Mouse (Mus musculus) CD4-positive, CD25-positive, alpha-beta regulatory T cell, adult 2 months (primary cell): ENCODE data around the gene Klf5.

Experiments
- DNase-seq: peaks from one replicate; pipeline ENCODE4 v3.0.0-alpha.2; 2012; ENCODE audit warnings: low read depth, low spot score

Klf5 gene

GRCm38 (mm10) chr14:99309606-99310005 lies 11.1 kb downstream of the Klf5 start:
- DNase-seq: no peak

DNA sequence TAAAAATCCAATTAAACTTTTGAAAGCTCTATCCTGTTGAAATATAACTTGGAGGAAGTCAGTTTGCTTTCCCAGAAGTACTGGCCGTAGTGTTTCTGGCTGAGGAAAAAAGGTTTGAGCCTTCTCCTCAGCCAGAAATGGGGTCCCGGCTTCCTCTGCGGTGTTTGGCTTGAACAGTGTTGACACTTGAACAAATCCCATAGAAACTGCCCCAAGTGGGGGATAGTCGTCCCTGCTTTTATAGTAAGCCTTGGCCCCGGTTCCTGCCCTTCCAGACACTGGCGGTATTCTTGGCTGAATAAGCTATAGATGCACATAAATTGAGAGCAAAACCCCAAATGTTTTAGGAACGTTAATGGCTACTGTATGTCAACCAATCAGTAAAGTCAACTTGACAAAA lies 11.9 kb downstream of the Klf5 start:
- no peak for DNase-seq

- no peak for DNase-seq
These were observed 14.6 kb downstream of the Klf5 start for GRCm38 (mm10) chr14:99313062-99313461.

DNA sequence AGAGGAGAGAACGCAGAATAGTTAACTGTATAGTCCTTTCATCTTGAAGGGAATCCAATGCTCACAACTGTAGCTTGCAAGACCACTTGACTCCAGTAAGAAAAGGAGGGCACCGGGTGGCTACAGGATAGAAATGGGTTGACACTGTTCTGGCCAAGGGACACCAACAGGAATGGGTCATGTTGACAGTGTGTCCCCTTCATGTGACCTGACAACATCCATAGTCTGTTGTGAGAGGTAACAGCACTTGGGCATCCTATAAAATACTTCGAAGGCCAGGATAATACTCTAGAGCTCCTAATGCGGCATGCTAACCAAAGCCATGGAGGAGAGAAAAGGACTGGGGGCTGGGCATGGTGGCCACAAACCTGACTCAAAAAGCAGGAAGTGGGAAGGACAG lies 17.8 kb downstream of the Klf5 start:
- DNase-seq: no peak

DNA sequence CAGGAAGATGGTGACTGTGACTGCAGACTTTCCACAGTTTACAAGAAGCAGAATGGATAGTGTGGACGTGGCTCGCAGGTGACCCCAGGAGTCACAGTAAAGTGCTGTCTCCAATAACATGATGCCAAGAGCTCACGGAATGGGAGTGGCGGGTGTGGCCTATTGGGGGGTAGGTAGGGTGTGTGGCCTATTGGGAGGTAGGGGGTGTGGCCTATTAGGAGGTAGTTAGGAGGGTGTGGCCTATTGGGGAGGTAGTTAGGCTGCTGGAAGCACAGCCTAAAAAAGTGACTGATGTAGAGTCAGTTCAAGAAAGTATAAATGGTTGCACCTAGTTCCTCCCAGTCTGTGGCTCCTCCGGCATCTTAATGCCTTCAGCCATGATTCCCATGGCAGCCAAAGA lies 22.2 kb downstream of the Klf5 start:
- no peak for DNase-seq

DNA sequence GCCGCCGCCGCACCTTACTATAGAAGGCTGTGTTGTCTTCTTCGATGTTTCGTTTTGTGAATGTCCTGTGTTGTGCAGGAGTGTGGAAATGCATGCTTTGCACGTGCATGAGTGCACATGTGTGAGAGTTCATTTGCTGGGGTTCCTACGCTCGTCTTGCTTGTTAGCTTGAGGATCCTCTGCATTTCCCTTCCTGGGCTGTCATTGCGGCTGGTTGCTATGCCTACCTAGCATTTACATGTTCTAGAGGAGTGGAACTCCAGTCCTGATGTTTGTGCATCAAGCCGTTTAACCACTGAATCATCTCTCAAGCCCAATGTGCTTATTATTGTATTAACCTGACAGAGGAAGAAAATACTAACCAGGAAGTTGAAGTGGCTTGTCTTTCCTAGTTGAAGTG lies 24.9 kb downstream of the Klf5 start:
- no peak for DNase-seq

GRCm38 (mm10) chr14:99324523-99324922 lies 26.0 kb downstream of the Klf5 start:
- DNase-seq: peak; percentile 18

DNA sequence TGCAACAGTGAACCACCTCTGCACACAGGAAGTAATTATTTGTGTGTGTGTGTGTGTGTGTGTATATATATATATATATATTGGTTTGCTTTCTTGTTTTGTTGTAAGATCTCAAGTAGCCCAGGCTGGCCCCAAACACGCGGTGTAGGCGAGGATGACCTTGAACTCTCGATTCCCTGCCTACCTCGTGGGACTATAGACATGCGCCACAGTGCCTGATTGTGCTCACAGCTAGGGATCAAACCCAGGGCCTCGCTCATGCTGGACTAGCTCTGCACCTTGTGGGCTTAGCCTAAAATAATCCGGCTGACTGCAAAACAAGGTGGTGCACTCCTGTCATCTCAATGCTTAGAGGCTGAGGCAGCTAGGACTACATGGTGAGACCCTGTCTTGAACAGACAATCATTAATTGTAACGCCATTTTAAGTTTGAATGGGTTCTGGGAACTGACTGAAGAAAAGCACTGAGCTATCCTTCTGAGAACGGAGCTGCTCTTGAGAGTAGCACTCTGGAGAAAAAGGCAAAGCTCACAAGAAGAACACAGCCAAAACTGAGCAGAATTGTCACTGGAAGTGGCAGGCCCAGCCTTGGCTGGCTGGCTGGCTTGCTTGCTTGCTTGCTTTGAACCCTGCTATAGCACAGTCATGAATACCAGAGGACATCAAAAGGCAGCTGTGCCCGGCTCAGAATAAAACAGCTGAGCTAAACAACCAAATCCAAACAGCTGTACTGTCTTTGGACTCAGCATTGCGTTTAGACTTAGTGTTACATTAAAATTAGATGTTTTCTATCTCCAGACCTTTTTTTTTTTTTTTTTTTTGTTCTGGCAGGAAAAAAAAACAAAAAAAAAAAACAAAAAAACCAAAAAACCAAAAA lies 27.3 kb downstream of the Klf5 start:
- DNase-seq: no peak

DNA sequence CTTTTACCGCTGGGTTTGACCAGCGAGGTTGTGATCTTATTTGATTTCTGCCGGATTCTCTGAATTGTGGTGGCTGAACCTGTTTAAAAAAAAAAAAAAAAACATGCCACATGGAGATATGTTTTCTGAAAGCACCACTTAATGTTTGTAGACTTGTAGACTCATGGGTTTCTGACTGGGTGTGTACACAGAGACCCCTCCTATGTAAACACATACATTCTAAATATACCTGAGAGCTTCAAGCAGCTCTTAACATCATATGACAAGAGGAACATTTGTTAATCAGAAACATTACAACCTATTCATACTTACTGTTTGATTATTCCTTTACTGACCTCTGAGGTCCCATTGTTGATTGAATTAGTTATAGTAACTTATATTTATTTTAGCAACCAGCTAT lies 38.1 kb downstream of the Klf5 start:
- no peak for DNase-seq

DNA sequence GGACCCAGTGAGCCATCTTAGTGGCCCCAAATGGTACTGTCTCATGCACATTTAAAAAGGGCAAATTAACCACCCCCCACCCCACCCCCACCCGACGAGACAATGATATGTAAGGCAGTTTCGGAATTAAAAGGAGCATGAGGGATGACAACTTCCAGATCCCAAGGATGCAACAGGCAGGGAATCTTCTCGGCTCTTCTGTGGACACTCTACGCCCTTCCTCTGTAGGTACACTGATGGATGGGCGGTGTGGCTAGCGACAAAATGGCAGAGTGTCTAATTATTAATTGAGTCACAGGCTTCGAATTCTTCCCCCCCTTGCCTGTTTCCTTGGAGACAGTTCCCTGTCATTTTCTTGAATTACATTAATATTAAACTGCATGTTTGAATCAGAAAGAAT lies 40.5 kb downstream of the Klf5 start:
- DNase-seq: no peak

DNA sequence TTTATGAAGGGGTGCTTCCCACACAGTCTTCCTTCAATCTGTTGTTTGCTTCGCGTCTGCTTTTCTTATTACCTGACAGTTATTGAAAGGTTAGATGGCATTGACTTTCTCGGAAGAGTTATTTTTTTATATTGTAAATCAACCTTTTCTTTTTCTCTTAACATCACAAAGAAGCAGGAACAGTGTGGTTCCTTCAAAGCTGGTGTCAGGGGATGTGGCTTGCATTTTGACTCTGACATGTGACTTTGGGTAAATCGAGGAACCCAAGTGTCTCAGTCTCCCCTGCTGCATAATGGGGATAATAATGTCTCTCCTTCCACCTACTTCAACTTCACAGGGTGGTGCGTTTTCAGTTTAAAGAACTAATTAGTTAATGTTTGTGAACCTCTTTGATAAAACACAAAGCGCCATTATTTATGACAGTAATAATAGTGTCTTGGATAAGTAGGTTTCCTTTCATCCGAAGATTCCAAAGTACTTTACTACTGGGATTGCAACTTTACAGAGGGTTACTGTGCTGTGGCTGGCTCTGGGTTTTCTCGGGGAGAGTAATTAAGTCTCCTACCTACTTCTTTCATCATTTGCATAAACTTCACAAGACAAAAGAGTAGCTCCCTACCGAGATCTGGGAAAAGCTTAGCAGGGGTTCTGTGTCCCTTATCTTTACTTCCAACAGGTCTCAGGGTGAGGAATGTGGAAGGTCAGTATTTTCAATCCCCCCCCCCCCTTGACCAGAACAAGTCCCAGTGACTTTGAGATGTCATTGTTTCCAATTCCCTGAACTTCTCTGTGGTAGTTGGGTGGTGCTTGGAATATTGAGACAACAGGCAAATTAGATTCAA lies 41.4 kb downstream of the Klf5 start:
- no peak for DNase-seq

- DNase-seq: no peak
These were observed 42.2 kb downstream of the Klf5 start for GRCm38 (mm10) chr14:99340703-99341102.

GRCm38 (mm10) chr14:99348175-99348764 lies 49.8 kb downstream of the Klf5 start:
- no peak for DNase-seq

- DNase-seq: no peak
These were observed 51.1 kb downstream of the Klf5 start for GRCm38 (mm10) chr14:99349606-99350005.

GRCm38 (mm10) chr14:99352989-99353388 lies 54.5 kb downstream of the Klf5 start:
- no peak for DNase-seq

DNA sequence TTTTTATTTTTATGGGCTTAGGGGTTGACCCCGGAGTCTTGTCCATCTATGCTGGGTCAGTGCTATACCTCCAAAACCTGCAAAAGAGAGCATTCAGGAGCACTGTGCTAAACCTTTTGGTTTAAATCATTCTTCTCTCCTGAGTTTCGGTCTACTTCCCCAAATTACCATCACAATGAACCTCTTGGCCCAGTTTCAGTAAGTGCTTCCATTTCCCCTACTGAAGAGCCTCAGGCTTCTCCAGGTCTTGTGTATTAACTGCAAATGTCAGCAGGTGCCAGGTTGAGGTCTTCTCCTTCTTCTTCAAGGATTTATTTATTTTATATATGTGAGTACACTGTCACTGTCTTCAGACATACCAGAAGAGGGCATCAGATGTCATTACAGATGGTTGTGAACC lies 55.6 kb downstream of the Klf5 start:
- DNase-seq: no peak

- DNase-seq: no peak
These were observed 56.5 kb downstream of the Klf5 start for GRCm38 (mm10) chr14:99354761-99355609.

DNA sequence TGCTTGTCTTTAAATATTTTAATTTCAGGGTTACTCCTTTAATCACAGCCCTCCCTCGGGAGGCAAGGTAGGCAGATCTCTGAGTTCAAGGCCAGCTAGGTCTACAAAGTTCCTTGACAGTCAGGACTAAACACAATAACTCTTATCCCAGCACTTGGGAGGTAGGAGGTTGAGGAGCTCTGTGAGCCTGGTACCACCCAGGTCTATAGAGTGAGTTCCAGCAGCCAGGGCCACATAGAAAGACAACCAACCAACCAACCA lies 57.0 kb downstream of the Klf5 start:
- no peak for DNase-seq

GRCm38 (mm10) chr14:99362956-99363355 lies 64.5 kb downstream of the Klf5 start:
- DNase-seq: no peak

GRCm38 (mm10) chr14:99364007-99364784 lies 65.7 kb downstream of the Klf5 start:
- DNase-seq: no peak
